Mouse (Mus musculus): ENCODE measurements around the gene Fgfr1op. TPM values are rescaled to one million over a fixed set of nuclear protein-coding genes. Genes with fewer than 3 reads are reported as not detected.
A peak's percentile ranks its signal among the peaks of the same experiment; 100 is the strongest.
"Not testable (repeated sequence)": the region's sequence is repeated elsewhere in the genome, so short reads cannot be mapped to it uniquely, and the experiment has no call there.

Gene Fgfr1op
- polyA plus RNA-seq, 1 experiment: 19.3 TPM

DNA sequence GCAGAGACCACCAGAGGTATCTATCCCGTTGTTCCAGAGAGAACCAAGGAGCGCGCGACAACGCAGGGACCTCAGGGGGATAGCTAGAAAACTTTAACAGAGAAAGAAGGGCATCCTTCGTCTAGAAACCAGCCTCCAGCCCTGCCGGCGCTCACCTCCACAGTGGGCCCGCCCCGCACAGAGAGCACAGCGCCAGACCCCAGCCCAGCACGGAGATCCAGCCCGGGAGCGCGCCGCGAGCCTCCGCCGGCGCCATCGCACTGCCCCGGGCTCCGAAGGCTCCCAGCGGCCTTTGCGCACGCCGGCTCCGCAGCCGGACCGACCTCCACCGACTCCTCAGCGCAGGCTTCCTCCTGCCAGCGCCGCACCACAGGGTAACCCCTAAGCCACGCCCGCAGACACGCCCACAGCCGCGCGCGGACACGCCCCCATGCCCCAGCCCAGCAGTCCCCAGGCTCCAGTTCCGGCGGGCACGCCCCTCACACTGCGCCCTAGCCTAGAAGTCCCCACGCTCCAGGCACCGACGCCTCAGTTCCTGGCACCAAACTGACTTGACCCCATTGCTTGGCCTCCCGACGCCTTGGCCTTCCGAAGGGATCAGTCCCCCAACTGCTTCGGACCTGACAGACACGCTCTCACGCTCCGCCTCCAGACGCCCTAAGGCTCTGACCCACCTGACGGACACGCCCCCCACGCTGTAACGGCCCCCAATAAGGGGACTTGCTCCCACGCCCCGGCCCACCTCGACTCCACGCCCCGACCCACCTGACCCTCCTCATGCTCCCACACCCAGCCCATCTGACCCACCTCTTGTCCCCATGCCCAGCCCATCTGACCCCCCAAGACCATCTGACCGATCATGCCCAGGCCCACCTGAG is 17.6 kb upstream of the Fgfr1op start, which contains the start of the genes Gm49673 and Rnaset2a:
Gene Gm49673, minus strand, starts transcription at position 350 of the 878 bp plus-strand sequence.
Gene Rnaset2a, minus strand, starts transcription at position 659 of the 878 bp plus-strand sequence.
- not testable (repeated sequence) for H3K27me3 ChIP-seq (ENCODE audit: control insufficient read depth, insufficient read depth, low read length); H3K27ac ChIP-seq (ENCODE audit: insufficient read depth, low read length); H3K4me1 ChIP-seq (ENCODE audit: control insufficient read depth, insufficient read depth, low read length); H3K4me3 ChIP-seq (replicated peaks; ENCODE audit: insufficient read depth, low read depth, low read length)
- 2% methylated on average over 54 of the region's 67 CpGs for WGBS
- DNase-seq: peak; percentile 16 to 43

DNA sequence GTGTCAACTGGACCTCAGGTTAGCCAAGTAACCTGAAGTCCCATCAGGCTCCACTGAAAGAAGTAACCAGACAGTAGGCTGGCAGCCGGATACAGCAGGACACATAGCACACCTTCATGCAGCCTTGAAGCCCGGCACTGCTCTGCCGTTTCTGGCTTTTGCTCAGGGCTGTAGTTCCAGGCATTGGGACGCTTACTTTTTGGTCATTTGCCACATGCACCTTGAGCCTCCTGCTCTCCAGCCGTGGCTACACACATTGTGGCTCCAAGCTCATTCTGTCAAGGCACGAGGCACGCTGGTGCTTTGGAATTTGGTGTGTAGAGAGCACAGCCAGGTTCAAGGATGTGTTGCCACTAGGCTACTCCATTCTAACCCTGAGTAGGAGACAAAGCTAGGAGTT is 10.3 kb upstream of the Fgfr1op start:
- not testable (repeated sequence) for H3K4me3 ChIP-seq (replicated peaks; ENCODE audit: insufficient read depth, low read depth, low read length); H3K27ac ChIP-seq (ENCODE audit: insufficient read depth, low read length); DNase-seq; H3K27me3 ChIP-seq (ENCODE audit: control insufficient read depth, insufficient read depth, low read length); H3K4me1 ChIP-seq (ENCODE audit: control insufficient read depth, insufficient read depth, low read length)
- 57% methylated on average over 7 of the region's 7 CpGs for WGBS

DNA sequence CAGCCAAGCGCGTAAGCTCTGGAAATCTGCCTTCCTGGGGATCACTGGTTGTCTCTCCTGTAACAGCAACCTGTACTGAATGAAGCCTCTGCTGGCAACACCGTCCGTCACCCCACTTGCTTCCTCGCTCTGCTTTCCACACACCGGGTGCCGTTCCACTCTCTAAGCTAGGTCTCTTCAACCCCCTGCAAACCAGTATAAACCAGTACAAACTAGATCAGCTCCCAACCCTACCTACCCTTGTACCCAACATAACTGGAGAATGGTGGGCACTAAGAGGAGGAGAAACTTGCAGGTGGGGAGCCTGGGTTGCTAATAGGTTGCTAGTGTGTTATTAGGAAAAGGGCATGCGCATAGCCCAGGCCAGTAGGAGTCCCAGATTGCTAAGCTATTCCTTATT is 9.3 kb upstream of the Fgfr1op start:
- H3K27ac ChIP-seq (ENCODE audit: insufficient read depth, low read length); DNase-seq; H3K4me1 ChIP-seq (ENCODE audit: control insufficient read depth, insufficient read depth, low read length); H3K27me3 ChIP-seq (ENCODE audit: control insufficient read depth, insufficient read depth, low read length); H3K4me3 ChIP-seq (replicated peaks; ENCODE audit: insufficient read depth, low read depth, low read length): not testable (repeated sequence)
- 100% methylated on average over 1 of the region's 8 CpGs for WGBS

DNA sequence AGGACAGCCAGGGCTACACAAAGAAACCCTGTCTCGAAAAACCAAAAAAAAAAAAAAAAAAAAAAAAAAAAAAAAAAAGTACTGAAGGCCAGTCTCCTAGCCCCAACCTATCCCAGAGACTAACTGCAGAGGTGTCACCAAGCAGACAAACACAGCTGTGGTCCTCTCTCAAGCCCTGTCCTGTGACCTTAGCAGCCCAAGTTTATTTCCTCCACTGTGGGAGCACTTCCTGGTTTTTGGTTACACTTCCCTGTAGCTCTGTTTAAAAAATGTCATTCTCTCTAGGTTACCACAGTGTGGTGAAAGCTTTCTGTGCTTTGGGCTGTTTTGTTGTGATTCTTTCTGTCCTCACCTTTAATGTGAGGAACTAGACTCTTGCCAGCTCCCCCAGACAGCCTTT is 6.7 kb upstream of the Fgfr1op start:
- WGBS: no CpG with 5 or more reads among the region's 1 CpGs
- DNase-seq; H3K27me3 ChIP-seq (ENCODE audit: control insufficient read depth, insufficient read depth, low read length); H3K4me3 ChIP-seq (replicated peaks; ENCODE audit: insufficient read depth, low read depth, low read length); H3K4me1 ChIP-seq (ENCODE audit: control insufficient read depth, insufficient read depth, low read length); H3K27ac ChIP-seq (ENCODE audit: insufficient read depth, low read length): not testable (repeated sequence)

DNA sequence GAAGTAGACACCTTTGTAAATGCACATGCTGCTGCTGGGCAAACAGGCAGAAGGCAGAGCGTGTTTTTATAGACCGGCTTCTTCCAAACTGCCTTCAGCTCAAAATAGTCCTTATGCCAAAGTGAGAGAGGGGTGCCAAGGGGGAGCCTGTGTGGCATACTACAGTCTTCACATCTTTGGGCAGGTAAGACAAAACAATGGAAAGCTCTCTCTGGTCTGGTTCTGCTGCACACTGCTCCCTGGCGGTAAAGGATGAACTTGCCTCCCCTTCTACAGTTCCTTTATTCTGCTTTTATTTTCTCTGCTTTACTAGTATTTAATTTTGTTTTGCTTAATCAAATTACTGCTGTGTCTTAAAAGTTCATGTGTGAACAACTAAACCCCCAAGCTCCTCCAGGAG is 4.3 kb upstream of the Fgfr1op start:
- WGBS: 36% methylated on average over 2 of the region's 3 CpGs
- not testable (repeated sequence) for H3K27ac ChIP-seq (ENCODE audit: insufficient read depth, low read length); H3K4me3 ChIP-seq (replicated peaks; ENCODE audit: insufficient read depth, low read depth, low read length); H3K4me1 ChIP-seq (ENCODE audit: control insufficient read depth, insufficient read depth, low read length); H3K27me3 ChIP-seq (ENCODE audit: control insufficient read depth, insufficient read depth, low read length)
- DNase-seq: peak; percentile 31 to 45
- TF ChIP-seq CTCF (IDR thresholded peaks at IDR 0.05; ENCODE audit: borderline replicate concordance, insufficient read depth, low read depth, low read length): peak; percentile 40; the same call in 1 of the 2 replicates

DNA sequence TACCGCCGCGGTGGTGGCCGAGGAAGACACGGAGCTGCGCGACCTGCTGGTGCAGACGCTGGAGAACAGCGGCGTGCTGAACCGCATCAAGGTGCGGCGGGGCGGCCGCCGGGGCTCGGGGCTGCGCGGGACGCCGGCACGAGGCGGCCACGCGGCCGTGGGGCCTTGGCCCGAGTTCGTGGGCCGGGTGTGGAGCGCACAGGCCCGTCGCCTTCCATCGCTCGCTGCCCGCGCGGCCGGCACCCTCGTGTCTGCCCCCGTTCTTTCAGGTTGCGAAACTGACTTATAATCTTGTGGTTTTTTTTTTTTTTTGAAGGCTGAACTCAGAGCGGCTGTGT is 276 bp downstream of the Fgfr1op start:
- H3K4me3 ChIP-seq (replicated peaks; ENCODE audit: insufficient read depth, low read depth, low read length): peak overlapping the region; percentile 63
- H3K27me3 ChIP-seq (ENCODE audit: control insufficient read depth, insufficient read depth, low read length); H3K4me1 ChIP-seq (ENCODE audit: control insufficient read depth, insufficient read depth, low read length); H3K27ac ChIP-seq (ENCODE audit: insufficient read depth, low read length): not testable (repeated sequence)
- under 1% methylated on average over 41 of the region's 42 CpGs for WGBS
- peak; percentile 60 to 76 for DNase-seq

DNA sequence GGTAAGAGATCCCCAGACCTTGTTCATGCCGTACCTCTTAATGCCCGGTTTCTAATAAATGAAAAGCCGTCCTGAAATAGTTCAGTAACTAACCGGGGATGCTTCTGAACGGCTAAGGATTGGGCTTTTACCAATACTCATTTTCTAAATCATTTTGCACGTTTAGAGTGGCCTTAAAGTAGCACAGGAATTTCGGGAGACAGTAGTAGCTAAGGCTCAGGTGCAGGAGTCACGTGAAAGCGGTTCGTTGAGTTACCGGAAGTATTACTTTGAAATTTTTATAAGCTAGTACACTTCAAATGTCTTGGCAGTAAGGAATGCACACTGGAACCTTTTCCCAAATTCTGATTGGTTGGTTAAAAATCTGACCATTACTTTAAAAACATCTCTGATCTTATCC is 676 bp downstream of the Fgfr1op start:
- H3K27ac ChIP-seq (ENCODE audit: insufficient read depth, low read length); H3K27me3 ChIP-seq (ENCODE audit: control insufficient read depth, insufficient read depth, low read length); DNase-seq; H3K4me3 ChIP-seq (replicated peaks; ENCODE audit: insufficient read depth, low read depth, low read length); H3K4me1 ChIP-seq (ENCODE audit: control insufficient read depth, insufficient read depth, low read length): not testable (repeated sequence)
- under 1% methylated on average over 11 of the region's 11 CpGs for WGBS

DNA sequence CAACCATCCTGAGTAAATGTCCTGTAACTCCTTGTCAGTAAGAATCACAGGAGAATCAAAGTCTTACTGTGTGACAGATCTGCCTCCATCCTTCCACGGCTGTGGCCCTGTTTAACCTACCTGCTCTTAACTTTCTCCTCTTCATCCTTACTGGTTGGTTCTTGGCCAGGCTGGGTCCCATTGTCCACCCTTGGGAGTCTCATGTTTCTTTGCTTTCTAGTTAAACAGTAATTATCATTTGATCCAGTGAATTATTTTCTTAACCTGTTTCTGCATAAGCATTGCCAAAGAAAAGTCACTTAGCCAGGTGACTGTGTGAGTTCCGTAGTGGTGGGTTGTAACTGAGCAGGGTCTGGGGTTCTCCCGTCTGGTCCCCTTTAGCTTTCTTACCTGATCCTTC is 1.2 kb downstream of the Fgfr1op start:
- H3K4me3 ChIP-seq (replicated peaks; ENCODE audit: insufficient read depth, low read depth, low read length); H3K27ac ChIP-seq (ENCODE audit: insufficient read depth, low read length); DNase-seq; H3K27me3 ChIP-seq (ENCODE audit: control insufficient read depth, insufficient read depth, low read length); H3K4me1 ChIP-seq (ENCODE audit: control insufficient read depth, insufficient read depth, low read length): not testable (repeated sequence)
- WGBS: 45% methylated on average over 2 of the region's 3 CpGs

DNA sequence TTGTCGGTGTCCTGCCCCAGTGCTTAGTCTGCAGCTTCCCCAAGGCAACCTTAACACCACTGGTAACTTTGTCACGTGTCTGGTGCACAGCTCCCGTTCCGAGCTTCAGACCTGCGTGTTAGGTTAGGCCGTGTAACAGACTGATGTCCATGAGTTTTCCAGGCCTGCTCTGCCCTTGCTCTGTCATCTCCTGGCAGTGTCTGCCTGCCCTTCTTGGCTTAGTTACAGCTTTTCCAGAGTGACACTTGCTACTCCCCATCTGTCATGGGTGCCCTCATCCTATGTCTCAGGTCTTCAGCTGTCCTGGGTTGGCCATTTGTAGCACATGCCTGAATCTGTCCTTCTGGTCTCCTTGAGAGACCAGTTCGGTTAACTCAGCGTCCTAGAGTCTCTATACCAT is 2.1 kb downstream of the Fgfr1op start:
- WGBS: 24% methylated on average over 7 of the region's 8 CpGs
- peak; percentile 47 to 72 for DNase-seq
- H3K4me1 ChIP-seq (ENCODE audit: control insufficient read depth, insufficient read depth, low read length); H3K27me3 ChIP-seq (ENCODE audit: control insufficient read depth, insufficient read depth, low read length); H3K27ac ChIP-seq (ENCODE audit: insufficient read depth, low read length); H3K4me3 ChIP-seq (replicated peaks; ENCODE audit: insufficient read depth, low read depth, low read length): not testable (repeated sequence)

All from cerebellum, adult 2 months (tissue).